Mouse (Mus musculus) forebrain, embryonic 15.5 days (tissue): ENCODE measurements at regions not wholly inside any gene's neighbourhood (a gene's known extent, or its start where the extent isn't known, plus 50 kb on each side); places are given as distances from the start of the nearest gene placed in this dataset.

Experiments used
- ATAC-seq: fragments of 200-750 bp; cut with Nextera tagmentation; replicated peaks from 2 replicates; pipeline ENCODE4 v1.8.0; 2017; ENCODE audit warnings: mild to moderate bottlenecking, moderate TSS enrichment, moderate library complexity
- H3K27ac ChIP-seq: fragments of 300-500 bp; sonication (generic); replicated peaks from 2 replicates; pipeline ENCODE4 v1.5.1; 2015; ENCODE audit warnings: mild to moderate bottlenecking, inconsistent platforms
- H3K27me3 ChIP-seq: fragments of 300-500 bp; sonication (generic); 2 replicates; pipeline ENCODE4 v1.6.1; 2015; ENCODE audit warnings: inconsistent platforms
- H3K36me3 ChIP-seq: fragments of 300-500 bp; sonication (generic); 2 replicates; pipeline ENCODE4 v1.6.1; 2015; ENCODE audit warnings: mild to moderate bottlenecking, inconsistent platforms
- H3K4me1 ChIP-seq: fragments of 300-500 bp; sonication (generic); 2 replicates; pipeline ENCODE4 v1.6.1; 2015; ENCODE audit warnings: inconsistent platforms
- H3K4me2 ChIP-seq: fragments of 300-500 bp; sonication (generic); replicated peaks from 2 replicates; pipeline ENCODE4 v1.6.1; 2015; ENCODE audit warnings: mild to moderate bottlenecking, inconsistent platforms
- H3K4me3 ChIP-seq: fragments of 300-500 bp; sonication (generic); 2 replicates; pipeline ENCODE4 v1.5.1; 2015; ENCODE audit warnings: mild to moderate bottlenecking, inconsistent platforms
- H3K9ac ChIP-seq: fragments of 300-500 bp; sonication (generic); replicated peaks from 2 replicates; pipeline ENCODE4 v1.6.1; 2015; ENCODE audit warnings: mild to moderate bottlenecking, inconsistent platforms
- H3K9me3 ChIP-seq: fragments of 300-500 bp; sonication (generic); 2 replicates; pipeline ENCODE4 v1.6.1; 2016; ENCODE audit warnings: inconsistent platforms
- WGBS: fragments of 180-500 bp; shearing (Covaris S2); methylation state at CpG from one replicate; pipeline ENCODE4 v1.1.7; 2015; ENCODE audit warnings: mixed read lengths; 5-methylcytosine and 5-hydroxymethylcytosine counted together

- no peak overlapping the region for H3K4me3 ChIP-seq
- ATAC-seq, result no peak
- no peak overlapping the region for H3K9ac ChIP-seq
- H3K4me2 ChIP-seq, result no peak overlapping the region
- H3K36me3 ChIP-seq, result no peaks in the 10 kb centered on the region
- no peak overlapping the region for H3K27ac ChIP-seq
- WGBS, result 86% methylated on average over 1 of the region's 1 CpGs
- H3K9me3 ChIP-seq, result no peaks in the 10 kb centered on the region
- H3K27me3 ChIP-seq, result no peaks in the 10 kb centered on the region
- H3K4me1 ChIP-seq, result no peaks in the 10 kb centered on the region
Measured at GRCm38 (mm10) chr13:35226944-35227343, 200.0 kb upstream of the Eci2 start.

GRCm38 (mm10) chr13:35229601-35230000, 202.7 kb upstream of the Eci2 start:
- no peak overlapping the region for H3K4me2 ChIP-seq
- H3K36me3 ChIP-seq, result no peaks in the 10 kb centered on the region
- no peak overlapping the region for H3K27ac ChIP-seq
- ATAC-seq, result no peak
- no peaks in the 10 kb centered on the region for H3K9me3 ChIP-seq
- H3K4me1 ChIP-seq, result no peaks in the 10 kb centered on the region
- H3K9ac ChIP-seq, result no peak overlapping the region
- WGBS, result 89% methylated on average over 2 of the region's 2 CpGs
- H3K27me3 ChIP-seq, result no peaks in the 10 kb centered on the region
- no peak overlapping the region for H3K4me3 ChIP-seq

GRCm38 (mm10) chr13:35233636-35234035, 206.7 kb upstream of the Eci2 start:
- H3K27ac ChIP-seq, result no peak overlapping the region
- no peak overlapping the region for H3K4me2 ChIP-seq
- H3K27me3 ChIP-seq, result no peaks in the 10 kb centered on the region
- H3K4me3 ChIP-seq, result no peak overlapping the region
- WGBS, result 87% methylated on average over 1 of the region's 1 CpGs
- no peaks in the 10 kb centered on the region for H3K4me1 ChIP-seq
- H3K9me3 ChIP-seq, result no peaks in the 10 kb centered on the region
- H3K9ac ChIP-seq, result no peak overlapping the region
- no peak for ATAC-seq
- no peaks in the 10 kb centered on the region for H3K36me3 ChIP-seq

GRCm38 (mm10) chr13:35241443-35241842, 214.5 kb upstream of the Eci2 start:
- H3K4me1 ChIP-seq, result no peaks in the 10 kb centered on the region
- no peak overlapping the region for H3K27ac ChIP-seq
- WGBS, result 56% methylated on average over 2 of the region's 2 CpGs
- ATAC-seq, result no peak
- no peaks in the 10 kb centered on the region for H3K36me3 ChIP-seq
- no peak overlapping the region for H3K9ac ChIP-seq
- H3K4me3 ChIP-seq, result no peak overlapping the region
- H3K4me2 ChIP-seq, result no peak overlapping the region
- no peaks in the 10 kb centered on the region for H3K27me3 ChIP-seq
- H3K9me3 ChIP-seq, result no peaks in the 10 kb centered on the region; the same call in 1 of the 2 replicates

- Histone ChIP-seq H3K36me3 (no peaks in the 10 kb centered on the region), H3K27me3 (no peaks in the 10 kb centered on the region), H3K9ac (no peak overlapping the region), H3K4me1 (no peaks in the 10 kb centered on the region), H3K4me3 (no peak overlapping the region), H3K4me2 (no peak overlapping the region), H3K9me3 (no peaks in the 10 kb centered on the region; the same call in 1 of the 2 replicates), H3K27ac (no peak overlapping the region)
- ATAC-seq, result no peak
Measured at GRCm38 (mm10) chr13:35243946-35244345, 217.1 kb upstream of the Eci2 start.

- no peaks in the 10 kb centered on the region for H3K36me3 ChIP-seq
- no peaks in the 10 kb centered on the region for H3K9me3 ChIP-seq
- no peak overlapping the region for H3K4me2 ChIP-seq
- H3K9ac ChIP-seq, result no peak overlapping the region
- no peaks in the 10 kb centered on the region for H3K4me1 ChIP-seq
- no peak overlapping the region for H3K27ac ChIP-seq
- no peaks in the 10 kb centered on the region for H3K27me3 ChIP-seq
- no peak for ATAC-seq
- WGBS, result 45% methylated on average over 2 of the region's 2 CpGs
- H3K4me3 ChIP-seq, result no peak overlapping the region
Measured at GRCm38 (mm10) chr13:35257386-35257785, 230.5 kb upstream of the Eci2 start.

- no peak for ATAC-seq
- Histone ChIP-seq H3K9ac (no peak overlapping the region), H3K36me3 (no peaks in the 10 kb centered on the region), H3K27me3 (no peaks in the 10 kb centered on the region), H3K9me3 (no peaks in the 10 kb centered on the region), H3K4me1 (no peaks in the 10 kb centered on the region), H3K4me2 (no peak overlapping the region), H3K27ac (no peak overlapping the region), H3K4me3 (no peak overlapping the region)
- WGBS, result 92% methylated on average over 1 of the region's 1 CpGs
Measured at GRCm38 (mm10) chr13:35258720-35259119, 231.8 kb upstream of the Eci2 start.

- Histone ChIP-seq H3K27ac (no peak overlapping the region), H3K9me3 (no peaks in the 10 kb centered on the region), H3K4me2 (no peak overlapping the region), H3K4me3 (no peak overlapping the region), H3K27me3 (no peaks in the 10 kb centered on the region), H3K36me3 (no peaks in the 10 kb centered on the region), H3K9ac (no peak overlapping the region), H3K4me1 (no peaks in the 10 kb centered on the region)
- ATAC-seq, result no peak
- WGBS, result 93% methylated on average over 1 of the region's 1 CpGs
Measured at GRCm38 (mm10) chr13:35283959-35284358, 257.1 kb upstream of the Eci2 start.

- no peaks in the 10 kb centered on the region for H3K4me1 ChIP-seq
- H3K9ac ChIP-seq, result no peak overlapping the region
- no peak for ATAC-seq
- H3K36me3 ChIP-seq, result no peaks in the 10 kb centered on the region
- H3K4me2 ChIP-seq, result no peak overlapping the region
- no peaks in the 10 kb centered on the region for H3K9me3 ChIP-seq
- H3K4me3 ChIP-seq, result no peak overlapping the region
- H3K27ac ChIP-seq, result no peak overlapping the region
- no peaks in the 10 kb centered on the region for H3K27me3 ChIP-seq
- 80% methylated on average over 1 of the region's 1 CpGs for WGBS
Measured at GRCm38 (mm10) chr13:35302088-35302487, 275.2 kb upstream of the Eci2 start.

GRCm38 (mm10) chr13:35316772-35317171, 289.9 kb upstream of the Eci2 start:
- 91% methylated on average over 1 of the region's 1 CpGs for WGBS
- Histone ChIP-seq H3K4me1 (no peaks in the 10 kb centered on the region), H3K9ac (no peak overlapping the region), H3K36me3 (no peaks in the 10 kb centered on the region), H3K27ac (no peak overlapping the region), H3K4me2 (no peak overlapping the region), H3K27me3 (no peaks in the 10 kb centered on the region), H3K9me3 (no peaks in the 10 kb centered on the region), H3K4me3 (no peak overlapping the region)
- ATAC-seq, result no peak

- WGBS, result 50% methylated on average over 10 of the region's 10 CpGs
- H3K36me3 ChIP-seq, result no peaks in the 10 kb centered on the region
- no peak for ATAC-seq
- no peaks in the 10 kb centered on the region for H3K9me3 ChIP-seq
- H3K4me1 ChIP-seq, result no peaks in the 10 kb centered on the region; the same call in 1 of the 2 replicates
- 0 out of 2 replicates have a peak overlapping the region, but pooled peaks have one; percentile 15 for H3K27ac ChIP-seq
- H3K4me2 ChIP-seq, result no peak overlapping the region
- no peak overlapping the region for H3K4me3 ChIP-seq
- H3K9ac ChIP-seq, result no peak overlapping the region
- no peaks in the 10 kb centered on the region for H3K27me3 ChIP-seq
Measured at GRCm38 (mm10) chr13:35326682-35327242, 299.9 kb upstream of the Eci2 start.

- H3K27ac ChIP-seq, result no peak overlapping the region
- no peak overlapping the region for H3K4me3 ChIP-seq
- H3K36me3 ChIP-seq, result no peaks in the 10 kb centered on the region
- H3K9ac ChIP-seq, result no peak overlapping the region
- 70% methylated on average over 2 of the region's 2 CpGs for WGBS
- ATAC-seq, result no peak
- H3K27me3 ChIP-seq, result no peaks in the 10 kb centered on the region
- H3K9me3 ChIP-seq, result no peaks in the 10 kb centered on the region
- H3K4me2 ChIP-seq, result no peak overlapping the region
- no peaks in the 10 kb centered on the region; the same call in 1 of the 2 replicates for H3K4me1 ChIP-seq
Measured at GRCm38 (mm10) chr13:35328320-35328719, 301.4 kb upstream of the Eci2 start.

GRCm38 (mm10) chr13:35330926-35331325, 304.0 kb upstream of the Eci2 start:
- ATAC-seq, result no peak
- Histone ChIP-seq H3K9me3 (no peaks in the 10 kb centered on the region), H3K27ac (no peak overlapping the region), H3K4me1 (no peaks in the 10 kb centered on the region; the same call in 1 of the 2 replicates), H3K4me2 (no peak overlapping the region), H3K4me3 (no peak overlapping the region), H3K27me3 (no peaks in the 10 kb centered on the region), H3K9ac (no peak overlapping the region), H3K36me3 (no peaks in the 10 kb centered on the region)
- 49% methylated on average over 1 of the region's 1 CpGs for WGBS
